Mouse (Mus musculus) adrenal gland, postnatal 25 days (tissue): ENCODE measurements around the gene Scgb1b30. TPM values are rescaled to one million over a fixed set of nuclear protein-coding genes. Genes with fewer than 3 reads are reported as not detected.
"Not testable (repeated sequence)": the region's sequence is repeated elsewhere in the genome, so short reads cannot be mapped to it uniquely, and the experiment has no call there.

Source experiments
- DNase-seq: peaks from one replicate; pipeline ENCODE4 v3.0.0; 2021; ENCODE audit warnings: mixed read lengths
- long read RNA-seq: library from polyadenylated mRNA; stranded (forward); transcript quantifications from one replicate; pipeline ENCODE4 v2.0.0, GENCODE M21; 2021
- total RNA-seq: library from RNA; stranded (reverse); gene quantifications from 2 replicates; pipeline ENCODE4 v1.2.3, GENCODE M21; 2021

Scgb1b30 gene
- not detected in 2 replicates for total RNA-seq
- long read RNA-seq = 0 reads

DNA sequence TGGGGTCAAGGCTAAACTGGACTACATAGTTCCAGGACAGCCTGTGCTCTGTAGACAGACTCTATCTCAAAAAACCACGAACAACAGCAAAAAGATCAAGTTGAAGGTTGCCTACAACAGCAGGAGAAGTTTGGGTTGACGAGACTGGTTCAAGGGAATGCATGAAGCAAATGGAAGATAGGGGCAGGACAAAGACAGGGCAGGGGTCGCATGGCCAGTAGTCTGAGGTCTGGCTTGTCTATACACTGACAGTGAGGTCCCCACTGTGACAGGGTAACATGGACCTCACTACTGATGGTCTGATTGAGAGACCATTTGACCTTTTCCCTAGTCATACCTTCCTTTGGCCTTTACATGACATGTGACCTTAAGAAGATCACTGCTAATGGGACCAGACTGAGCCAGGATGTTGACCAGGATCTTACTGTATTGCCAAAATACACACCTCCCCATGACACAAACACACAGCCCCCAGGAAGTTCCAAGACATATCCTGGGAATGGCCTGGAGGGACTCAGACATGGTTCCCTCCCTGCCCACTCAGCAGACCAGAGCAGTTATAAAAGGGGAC lies at the start of gene Scgb1b30:
Gene Scgb1b30 (plus strand): TSS at position 521 of the 571 bp plus-strand sequence.
- DNase-seq = no peak

- DNase-seq = not testable (repeated sequence)
Observed at GRCm38 (mm10) chr7:34068132-34068531, 27.1 kb upstream of the Scgb1b30 start.

DNA sequence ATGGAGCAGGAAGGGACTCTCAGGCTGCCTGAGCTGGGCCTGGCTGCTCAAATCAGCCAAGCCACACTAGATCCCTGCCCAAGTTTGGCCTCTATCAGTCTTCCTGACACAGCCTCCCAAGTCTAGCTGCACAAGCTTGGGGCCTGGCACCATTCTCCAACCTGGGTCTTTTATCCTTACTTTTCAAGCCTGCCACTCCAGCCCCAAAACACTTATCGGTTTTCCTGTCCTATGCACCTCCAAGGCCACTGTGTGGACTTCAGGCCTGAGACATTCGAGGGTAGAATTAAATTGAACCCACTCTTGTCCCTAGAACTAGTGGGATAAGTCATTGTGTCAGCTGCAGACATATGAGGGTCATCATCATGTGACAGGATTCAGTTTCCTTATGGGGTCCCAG lies 4.8 kb downstream of the Scgb1b30 start:
- no peak for DNase-seq

DNA sequence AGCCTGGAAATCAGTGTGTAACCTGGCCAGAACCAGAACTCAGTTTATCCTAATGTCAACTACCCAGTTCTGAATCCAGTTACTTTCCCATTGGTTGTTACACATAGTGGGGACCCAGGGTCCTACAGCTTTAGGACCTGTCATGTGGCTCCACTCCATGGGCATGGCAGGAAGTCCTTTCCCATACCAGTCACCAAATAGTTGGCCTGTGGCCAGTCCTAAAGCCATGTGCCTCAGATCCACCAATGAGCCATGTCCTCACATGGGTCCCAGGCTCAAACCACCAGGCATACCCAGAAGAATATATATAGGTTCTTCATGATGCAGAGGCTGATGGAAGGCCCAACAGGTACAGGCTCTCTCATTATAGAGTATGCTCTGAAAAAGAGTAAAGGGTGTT lies 6.0 kb downstream of the Scgb1b30 start:
- no peak for DNase-seq

- DNase-seq = no peak
Observed at GRCm38 (mm10) chr7:34109190-34109589, 14.0 kb downstream of the Scgb1b30 start.

- no peak for DNase-seq
Observed at GRCm38 (mm10) chr7:34116601-34117000, 21.4 kb downstream of the Scgb1b30 start.

DNA sequence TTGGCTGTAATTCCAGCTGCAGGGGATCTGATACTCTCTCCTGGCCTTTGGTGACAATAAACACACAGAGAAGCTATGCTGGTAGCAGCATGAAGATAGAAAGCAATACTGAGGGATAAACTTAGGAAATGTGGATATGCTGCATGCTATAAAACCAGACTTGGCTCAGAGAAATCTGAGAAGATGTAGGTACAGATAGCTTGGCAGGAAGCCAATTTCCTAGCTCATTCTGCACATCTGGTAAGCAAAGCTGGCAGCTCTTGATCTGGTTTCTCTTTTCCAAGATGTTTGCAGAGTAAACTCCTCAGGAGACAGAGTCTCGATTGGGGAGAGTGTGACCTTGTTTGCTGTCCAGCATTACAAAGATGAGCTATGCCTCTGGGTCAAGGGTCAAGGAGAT lies 25.4 kb downstream of the Scgb1b30 start:
- not testable (repeated sequence) for DNase-seq

DNA sequence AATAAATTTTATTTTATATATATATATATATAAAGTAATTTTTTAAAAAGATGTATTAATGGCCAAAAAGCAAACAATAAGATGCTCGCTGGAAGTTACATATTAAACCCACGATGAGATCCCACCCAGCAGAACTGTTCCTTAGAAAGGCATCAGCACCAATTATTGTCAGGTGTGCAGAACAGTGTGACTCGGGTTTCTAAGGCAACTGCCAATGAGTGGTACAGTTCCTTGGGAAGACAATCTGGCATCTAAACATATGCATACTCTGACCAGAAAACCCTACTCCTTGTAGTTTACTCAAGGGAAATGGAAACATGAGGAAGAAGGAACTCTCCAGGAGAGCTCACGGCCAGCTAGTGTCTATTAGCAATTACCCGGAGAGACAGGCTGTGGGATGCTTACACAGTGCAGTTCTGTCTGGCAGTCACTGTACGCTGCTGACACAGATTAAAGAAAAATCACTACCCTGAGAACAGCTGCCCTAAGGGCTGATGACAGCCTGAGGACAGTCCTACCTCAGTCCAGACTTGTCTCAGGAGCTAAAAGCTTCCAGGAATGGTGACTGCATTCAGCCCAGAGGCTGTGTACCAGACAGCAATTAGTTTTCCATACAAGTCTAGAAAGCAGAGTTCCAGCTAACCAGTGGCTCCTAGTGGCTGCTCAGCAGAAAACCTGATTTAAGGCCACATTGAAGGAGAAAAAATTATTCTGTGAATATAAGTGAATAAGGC lies 27.9 kb downstream of the Scgb1b30 start:
- no peak for DNase-seq

DNA sequence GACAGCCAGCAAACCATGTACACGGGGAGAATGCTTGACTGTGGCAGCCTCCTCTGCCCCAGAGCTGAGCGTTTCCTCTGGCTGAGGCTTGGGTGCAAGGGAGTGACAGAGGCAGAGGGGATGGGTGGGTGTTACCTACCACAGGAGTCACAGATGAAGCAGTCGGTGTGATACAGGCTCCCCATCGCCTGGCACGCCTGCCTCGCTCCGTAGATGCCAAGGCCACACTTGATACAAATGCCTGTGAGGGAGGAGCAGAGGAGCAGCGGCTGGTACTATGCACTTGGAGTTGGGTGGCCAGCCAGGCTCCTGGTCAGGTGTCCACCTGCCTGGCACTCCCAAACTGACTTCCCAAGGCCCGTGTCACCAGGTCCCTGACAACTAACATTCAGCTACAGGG lies 30.1 kb downstream of the Scgb1b30 start:
- peak; percentile 24 for DNase-seq

DNA sequence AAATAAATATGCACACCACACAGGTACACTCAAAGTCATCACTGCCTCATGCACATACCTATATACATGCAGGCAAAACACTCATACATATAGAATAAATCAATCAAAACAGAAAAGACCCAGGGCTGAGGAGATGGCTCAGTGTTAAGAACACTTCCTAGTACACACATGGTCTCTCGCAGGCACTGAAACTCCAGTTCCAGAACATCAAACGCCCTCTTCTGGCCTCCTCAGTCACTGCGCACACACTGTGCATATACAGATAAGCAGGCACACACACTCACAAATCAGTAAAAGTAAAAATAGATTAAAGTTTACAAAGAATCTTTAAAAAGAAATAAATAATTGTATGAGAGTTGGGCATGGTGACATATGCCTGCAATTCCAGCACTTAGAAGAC lies 31.1 kb downstream of the Scgb1b30 start:
- no peak for DNase-seq

DNA sequence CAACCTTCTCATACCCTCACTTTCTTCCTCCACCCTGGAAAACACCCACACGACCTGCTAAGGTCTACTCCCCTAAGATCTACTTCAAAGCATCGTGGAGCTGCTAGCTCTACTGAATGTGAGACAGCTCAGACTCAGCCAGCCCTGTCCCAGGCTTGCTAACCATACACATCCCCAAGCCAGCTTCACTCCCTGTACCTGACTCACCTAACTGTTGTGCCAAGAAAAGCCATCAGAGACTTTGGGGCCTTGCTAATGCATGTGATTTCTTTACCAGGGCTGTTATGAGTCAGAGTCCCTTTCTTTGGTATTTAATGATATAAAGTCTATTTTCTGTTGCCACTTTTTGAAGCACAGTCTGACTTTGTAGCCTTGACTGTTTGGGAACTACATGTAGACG lies 35.9 kb downstream of the Scgb1b30 start:
- DNase-seq = no peak

DNA sequence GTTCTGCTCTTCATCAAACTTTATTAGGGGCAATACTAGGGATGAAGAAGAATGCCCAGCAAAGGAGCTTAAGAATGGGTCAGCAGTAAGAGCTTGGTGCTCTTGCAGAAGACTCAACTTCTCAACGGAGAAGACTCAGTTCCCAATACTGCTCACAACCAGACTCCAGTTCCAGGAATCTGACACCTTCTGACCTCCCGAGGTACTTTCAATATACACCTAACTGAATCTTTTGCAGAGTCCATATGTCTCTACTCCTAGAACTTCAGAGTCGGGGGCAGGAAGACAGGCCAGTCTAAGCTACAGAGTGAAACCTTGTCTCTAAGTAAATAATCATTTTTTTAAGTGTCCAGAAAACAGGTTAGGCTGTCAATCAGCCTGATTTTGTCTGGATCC lies 36.7 kb downstream of the Scgb1b30 start:
- DNase-seq = no peak

- peak; percentile 37 for DNase-seq
Observed at GRCm38 (mm10) chr7:34132355-34133079, 37.3 kb downstream of the Scgb1b30 start.

- peak; percentile 85 for DNase-seq
Observed at GRCm38 (mm10) chr7:34133117-34133762, 38.0 kb downstream of the Scgb1b30 start, which contains the start of gene Wtip. TSS of gene Wtip (minus strand) at chr7:34133268.

DNA sequence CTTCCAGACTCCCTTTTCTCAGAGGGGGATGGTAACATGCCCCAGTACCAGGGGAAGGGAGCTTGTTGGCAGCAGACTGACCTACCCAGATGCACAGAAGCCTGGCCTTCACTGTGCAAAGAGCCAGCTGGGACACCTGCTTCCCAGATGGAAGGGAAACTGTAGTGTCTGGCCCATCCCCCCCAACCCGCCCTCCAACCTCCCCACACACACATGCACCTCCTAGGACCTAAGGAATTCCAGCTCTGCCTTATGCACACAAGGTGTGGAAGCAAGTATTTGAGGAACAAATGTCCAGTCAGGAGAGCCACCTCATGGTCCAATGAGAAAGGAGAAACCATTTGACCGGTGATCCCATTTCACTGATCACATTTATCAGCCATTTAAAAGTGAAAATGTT lies 39.1 kb downstream of the Scgb1b30 start:
- DNase-seq = no peak

- DNase-seq = no peak
Observed at GRCm38 (mm10) chr7:34139493-34139892, 44.3 kb downstream of the Scgb1b30 start.

DNA sequence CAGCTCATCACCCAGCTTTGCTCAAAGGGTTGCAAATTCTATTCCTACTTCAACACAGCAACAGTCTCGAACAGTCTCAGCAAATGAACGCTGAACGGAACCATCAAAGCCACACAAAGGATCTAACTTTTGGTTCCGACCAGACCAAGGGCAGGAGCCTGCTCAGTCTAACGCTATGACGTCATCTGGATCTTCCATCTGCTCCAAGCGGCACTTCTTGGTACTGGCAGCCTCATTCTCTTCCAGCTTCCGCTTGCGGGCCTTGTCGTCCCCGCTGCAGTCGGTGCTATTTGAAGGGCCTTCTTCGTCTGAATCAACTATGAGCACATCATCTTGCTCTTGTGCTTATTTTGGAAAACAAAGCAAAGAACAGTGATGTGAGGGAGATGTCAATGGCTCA lies 45.9 kb downstream of the Scgb1b30 start:
- no peak for DNase-seq

DNA sequence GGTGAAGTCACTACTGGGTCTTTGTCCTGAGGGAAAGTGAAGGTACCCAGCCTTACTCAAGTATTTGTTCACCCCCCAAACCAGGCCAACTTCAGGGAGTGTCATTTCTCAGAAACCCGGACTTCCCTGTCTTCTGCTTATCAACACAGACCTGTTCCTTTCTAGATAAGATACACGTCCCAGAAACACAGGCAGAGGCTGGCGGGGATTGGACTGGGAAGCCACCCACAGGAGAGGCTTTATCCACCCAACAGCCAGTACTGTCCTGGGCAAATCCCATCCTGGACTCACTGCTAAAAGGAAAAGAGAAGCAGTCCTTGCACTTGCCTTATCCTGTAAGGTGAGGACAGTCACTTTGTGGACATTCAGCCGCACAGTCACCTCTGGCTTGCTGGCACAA lies 52.0 kb downstream of the Scgb1b30 start:
- DNase-seq = no peak
